Mouse (Mus musculus) layer of hippocampus, postnatal 36 days (tissue): ENCODE measurements around the gene Sept10. TPM values are rescaled to one million over a fixed set of nuclear protein-coding genes. Genes with fewer than 3 reads are reported as not detected.
A peak's percentile ranks its signal among the peaks of the same experiment; 100 is the strongest.

Experiments
- DNase-seq, 2 experiments: peaks; one replicate each; pipeline ENCODE4 v3.0.0; 2022
- total RNA-seq, 2 experiments: library from RNA; stranded (reverse); gene quantifications; 2 replicates each; pipeline ENCODE4 v1.2.3; 2021

Gene Sept10
- total RNA-seq, 2 experiments from 2014 or later: 7.8 to 8.2 TPM

GRCm38 (mm10) chr10:59223890-59224289 lies 2.2 kb upstream of the Sept10 start:
- DNase-seq: no peak

DNA sequence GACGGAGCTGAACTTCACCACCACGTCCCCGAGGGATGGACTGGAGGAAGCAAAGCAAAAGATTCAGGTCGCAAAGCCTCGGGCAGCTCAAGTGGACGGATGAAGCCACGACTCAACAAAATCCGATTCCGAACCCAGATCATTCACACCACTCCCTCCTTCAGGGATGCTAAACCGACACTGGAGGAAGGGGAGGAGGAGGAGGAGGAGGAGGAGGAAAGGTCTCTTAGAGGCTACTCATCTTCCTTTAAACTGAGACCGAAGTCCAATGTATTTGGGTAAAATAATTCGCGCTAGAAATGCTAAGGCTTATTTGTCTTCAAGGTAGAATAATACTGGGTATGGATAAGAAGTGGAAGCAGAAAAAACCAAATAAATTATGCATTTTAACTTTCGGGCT lies 1.7 kb upstream of the Sept10 start:
- DNase-seq: no peak

- peak; percentile 19 to 22 for DNase-seq
Measured at GRCm38 (mm10) chr10:59222271-59223101, 839 bp upstream of the Sept10 start.

- no peak for DNase-seq
Measured at GRCm38 (mm10) chr10:59220824-59221472, 699 bp downstream of the Sept10 start.

DNA sequence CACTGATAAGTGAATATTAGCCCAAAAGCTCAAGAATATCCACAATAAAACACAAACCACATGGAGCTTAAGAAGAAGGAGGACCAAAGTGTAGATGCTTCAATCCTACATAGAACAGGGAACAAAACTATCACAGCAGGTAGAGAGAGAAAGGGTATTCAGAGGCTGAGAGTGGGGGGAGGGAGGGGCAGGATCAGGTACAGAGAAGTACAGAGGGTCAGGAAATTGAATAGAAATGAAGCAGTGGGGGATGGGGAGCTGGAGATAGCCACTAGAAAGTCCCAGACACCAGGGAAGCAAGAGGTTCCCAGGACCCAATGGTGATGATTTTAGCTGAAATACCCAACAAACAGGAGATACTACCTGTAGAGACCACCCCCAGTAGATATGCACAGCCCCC lies 21.6 kb downstream of the Sept10 start:
- no peak for DNase-seq

DNA sequence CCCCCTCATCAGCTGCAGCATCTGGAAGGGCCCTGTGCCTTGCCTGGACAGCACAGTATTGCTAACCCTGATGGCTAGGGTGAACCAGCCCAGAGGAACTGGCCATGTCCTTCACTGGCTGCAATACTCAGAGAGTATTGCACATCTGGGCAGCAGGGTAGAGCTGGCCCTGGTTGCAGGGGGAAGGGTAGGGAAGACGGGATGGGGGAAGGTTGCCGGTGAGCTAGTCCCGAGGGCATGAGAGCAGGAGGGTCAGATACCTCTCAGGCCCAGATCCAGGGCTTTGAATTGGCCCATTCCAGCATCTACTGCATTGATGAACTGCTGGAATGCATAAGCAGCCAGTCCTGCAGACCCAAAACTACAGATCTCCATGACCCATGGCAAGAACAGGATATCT lies 24.9 kb downstream of the Sept10 start:
- DNase-seq: no peak

GRCm38 (mm10) chr10:59194891-59195290 lies 26.8 kb downstream of the Sept10 start:
- no peak for DNase-seq

DNA sequence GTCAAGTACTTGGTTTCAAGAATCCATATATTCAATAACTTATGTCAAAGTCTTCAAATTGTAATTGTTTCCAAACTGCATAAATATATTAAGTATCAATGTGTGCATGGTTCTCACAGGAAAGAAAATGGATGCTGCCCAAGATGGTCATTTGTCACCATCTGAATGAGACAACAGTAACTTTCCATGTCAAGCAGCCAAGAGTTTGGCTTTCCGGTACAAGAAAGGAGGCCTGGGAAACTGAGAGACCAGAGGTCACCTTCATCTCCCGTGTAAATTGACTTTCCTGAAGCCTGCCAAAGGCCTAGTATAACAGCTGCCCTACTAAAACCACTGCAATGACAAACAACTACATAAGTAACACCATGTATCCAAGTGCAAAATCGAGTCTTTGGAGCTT lies 39.3 kb downstream of the Sept10 start:
- DNase-seq: no peak

DNA sequence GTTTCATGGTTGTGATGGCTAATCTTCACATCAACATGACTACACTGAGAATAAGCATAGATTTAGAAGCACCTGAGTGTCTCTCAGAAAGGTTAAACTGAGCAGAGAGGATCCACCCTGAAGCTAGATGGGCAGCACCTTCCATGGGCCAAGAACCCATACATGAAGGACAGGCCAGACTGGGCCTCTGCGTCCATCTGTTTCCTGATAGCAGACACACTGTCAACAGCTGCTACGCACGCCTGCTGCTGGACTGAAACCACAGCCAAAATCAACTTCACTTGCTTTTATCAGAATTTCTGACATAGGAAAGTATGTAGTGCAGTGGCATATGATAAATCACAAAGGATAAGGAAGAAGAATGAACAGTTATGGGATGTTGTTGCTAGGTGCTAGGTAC lies 42.0 kb downstream of the Sept10 start:
- DNase-seq: no peak

DNA sequence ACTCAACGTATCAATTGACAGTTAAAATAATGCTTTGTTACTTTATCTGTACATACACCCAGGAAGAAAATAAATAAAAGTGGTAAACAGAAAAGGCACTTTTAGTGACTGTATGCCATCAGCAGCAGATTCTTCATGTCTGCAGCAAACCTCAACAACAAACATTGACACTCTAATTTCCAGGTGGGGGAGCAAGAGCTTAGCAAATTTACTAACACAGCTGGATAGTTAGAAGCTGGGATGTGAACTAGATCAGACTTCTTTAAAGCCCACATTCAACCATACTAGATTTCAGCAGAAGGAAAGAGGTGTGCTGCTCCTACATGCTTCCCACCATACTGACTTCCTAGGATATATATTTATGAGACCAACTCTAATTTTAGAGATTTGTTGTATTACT lies 49.1 kb downstream of the Sept10 start:
- no peak for DNase-seq

GRCm38 (mm10) chr10:59171042-59171441 lies 50.6 kb downstream of the Sept10 start:
- DNase-seq: no peak

GRCm38 (mm10) chr10:59166104-59166944 lies 55.3 kb downstream of the Sept10 start:
- DNase-seq: peak; percentile 27 to 30

GRCm38 (mm10) chr10:59162185-59162897 lies 59.3 kb downstream of the Sept10 start:
- DNase-seq: no peak

GRCm38 (mm10) chr10:59158627-59159026 lies 63.0 kb downstream of the Sept10 start:
- DNase-seq: no peak

DNA sequence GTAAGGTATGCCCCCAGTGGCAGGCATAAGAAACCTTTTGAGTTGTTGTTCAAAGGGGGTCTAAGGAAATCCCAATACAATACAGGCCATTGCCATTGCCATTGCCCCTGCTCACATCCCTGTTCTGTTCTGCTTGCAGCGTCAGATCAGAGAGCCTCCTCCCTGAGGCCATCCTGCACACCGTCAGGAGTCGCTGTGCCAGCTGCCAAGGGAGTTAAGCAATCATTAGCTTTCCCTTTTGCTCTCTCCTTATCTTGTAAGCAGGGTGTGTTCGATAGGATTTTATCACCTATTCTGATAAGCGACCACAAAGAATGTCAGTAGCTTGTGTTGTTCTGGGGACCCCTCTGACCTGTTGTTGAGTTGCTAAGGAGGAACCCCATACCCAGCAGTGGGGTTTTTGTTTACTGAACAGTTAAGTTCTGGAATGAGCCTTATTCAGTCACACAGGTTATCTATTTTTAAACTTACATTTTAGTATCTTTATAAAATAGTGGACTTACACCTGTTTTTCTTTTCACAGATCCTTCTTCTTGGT lies 69.0 kb downstream of the Sept10 start:
- no peak for DNase-seq

GRCm38 (mm10) chr10:59150938-59151657 lies 70.5 kb downstream of the Sept10 start:
- DNase-seq: no peak

DNA sequence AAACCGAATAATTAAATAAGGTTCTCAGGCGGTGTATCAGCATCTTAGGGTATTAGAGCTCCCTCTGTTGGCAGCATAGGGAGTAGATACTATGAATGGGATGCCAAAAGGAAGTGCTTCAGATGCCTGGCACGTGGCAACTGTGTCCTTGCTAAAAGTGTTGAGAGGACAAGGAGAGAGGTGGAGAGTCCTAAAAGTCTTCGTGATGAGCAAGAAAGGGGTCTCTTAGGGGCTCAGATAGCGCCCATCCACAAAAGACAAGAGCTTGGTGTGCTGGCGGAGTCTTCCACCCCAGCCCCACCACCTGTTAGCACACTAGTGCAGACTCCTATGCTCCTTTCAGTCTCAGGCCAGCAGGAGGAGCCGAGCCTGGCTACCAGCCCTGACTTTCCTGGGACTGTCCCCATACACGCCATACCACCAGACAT lies 71.7 kb downstream of the Sept10 start:
- peak in 1 of 2 experiments; percentile 40 for DNase-seq

- DNase-seq: no peak
Measured at GRCm38 (mm10) chr10:59133478-59134009, 88.1 kb downstream of the Sept10 start.

DNA sequence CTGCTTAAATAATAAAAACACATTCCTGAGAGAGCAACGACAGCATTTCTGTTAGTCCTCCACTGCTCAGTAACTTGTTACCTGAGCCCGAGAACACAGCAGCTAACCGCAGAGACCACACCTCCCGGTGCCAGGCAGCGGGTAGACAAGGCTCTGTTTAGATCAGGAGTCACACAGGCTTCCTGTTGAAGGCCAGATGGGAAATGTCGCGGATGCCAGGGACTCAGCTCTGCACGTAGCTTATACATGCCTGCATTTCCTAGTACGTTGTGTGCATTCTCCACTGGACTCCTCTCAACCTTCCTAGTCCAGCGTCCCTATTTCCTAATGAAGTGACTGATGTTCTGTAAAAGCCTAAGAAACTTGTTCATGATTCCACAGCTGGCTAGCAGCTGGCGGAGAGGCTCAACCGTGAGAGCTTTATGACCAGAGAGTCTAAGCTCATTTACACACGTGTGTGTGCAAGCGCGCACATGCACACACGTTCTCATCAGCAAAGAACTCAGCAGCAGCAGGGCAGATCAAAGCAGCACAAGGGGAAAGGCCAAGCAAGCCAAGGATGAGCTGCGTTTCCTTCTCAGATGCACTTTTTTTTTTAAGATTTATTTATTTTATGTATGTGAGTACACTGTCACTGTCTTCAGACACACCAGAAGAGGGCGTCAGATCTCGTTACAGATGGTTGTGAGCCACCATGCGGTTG lies 89.6 kb downstream of the Sept10 start:
- no peak for DNase-seq

DNA sequence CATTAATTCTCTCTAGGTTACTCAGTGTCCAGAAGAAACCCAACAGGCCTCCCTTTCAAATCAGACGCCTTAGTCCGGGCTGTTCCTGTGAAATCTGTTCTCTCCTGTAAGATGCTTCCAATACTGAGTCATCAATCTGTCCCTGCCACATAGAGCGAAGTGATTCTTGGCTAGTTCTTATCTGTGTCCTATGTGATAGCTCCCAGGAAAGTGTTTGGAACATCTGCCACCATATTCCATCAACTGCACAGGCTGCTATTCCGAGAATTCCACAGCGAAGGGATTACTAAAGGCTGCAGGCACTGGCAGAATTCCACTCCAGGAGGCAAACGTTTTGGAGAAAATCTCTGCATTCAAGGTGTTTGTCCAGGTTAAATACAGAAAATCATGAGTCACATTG lies 94.0 kb downstream of the Sept10 start:
- DNase-seq: no peak
